Mouse (Mus musculus): ENCODE results near the gene Mrc2. TPM values are rescaled to one million over a fixed set of nuclear protein-coding genes. Genes with fewer than 3 reads are reported as not detected.
A peak's percentile ranks its signal among the peaks of the same experiment; 100 is the strongest.

The Mrc2 gene
- total RNA-seq, 2 experiments from 2014 or later, result 3.7 to 5.0 TPM

DNA sequence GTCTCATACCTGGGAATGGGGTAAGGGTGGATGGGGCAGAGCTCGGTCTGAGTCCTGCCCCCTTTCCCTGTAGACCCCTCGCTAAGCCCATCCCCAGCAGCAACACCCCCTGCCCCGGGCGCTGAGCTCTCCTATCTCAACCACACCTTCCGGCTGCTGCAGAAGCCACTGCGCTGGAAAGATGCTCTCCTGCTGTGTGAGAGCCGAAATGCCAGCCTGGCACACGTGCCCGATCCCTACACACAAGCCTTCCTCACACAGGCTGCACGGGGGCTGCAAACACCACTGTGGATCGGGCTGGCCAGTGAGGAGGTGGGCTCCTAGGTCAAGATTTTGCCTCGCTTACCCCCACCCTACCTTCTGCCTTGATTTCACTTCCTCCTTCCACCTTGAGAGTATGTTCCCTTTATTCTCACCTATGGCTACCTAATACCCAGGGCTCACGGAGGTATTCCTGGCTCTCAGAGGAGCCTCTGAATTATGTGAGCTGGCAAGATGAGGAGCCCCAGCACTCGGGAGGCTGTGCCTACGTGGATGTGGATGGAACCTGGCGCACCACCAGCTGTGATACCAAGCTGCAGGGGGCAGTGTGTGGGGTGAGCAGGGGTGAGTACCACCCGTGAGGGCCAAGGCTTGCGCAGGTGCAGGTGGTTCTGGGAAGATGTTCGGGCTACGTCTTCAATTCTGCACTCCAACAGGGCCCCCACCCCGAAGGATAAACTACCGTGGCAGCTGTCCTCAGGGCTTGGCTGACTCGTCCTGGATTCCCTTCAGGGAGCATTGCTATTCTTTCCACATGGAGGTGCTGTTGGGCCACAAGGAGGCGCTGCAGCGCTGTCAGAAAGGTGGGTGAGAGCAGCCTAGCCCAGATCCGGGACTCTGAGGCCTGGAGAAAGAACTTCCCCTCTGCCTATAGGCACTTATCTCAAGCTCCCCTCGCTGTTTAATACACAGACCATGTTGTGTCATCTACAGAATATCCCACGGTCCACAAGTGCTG lies 55.0 kb downstream of the Mrc2 start:
- DNase-seq (ENCODE audit: extremely low spot score in 1 of 2, low spot score in 1 of 2), result peak; percentile 82 to 92

GRCm38 (mm10) chr11:105348495-105348982 lies 56.1 kb downstream of the Mrc2 start:
- no peak for DNase-seq (ENCODE audit: extremely low spot score in 1 of 2, low spot score in 1 of 2)

GRCm38 (mm10) chr11:105349780-105350324 lies 57.4 kb downstream of the Mrc2 start:
- no peak for DNase-seq (ENCODE audit: extremely low spot score in 1 of 2, low spot score in 1 of 2)

GRCm38 (mm10) chr11:105350643-105351042 lies 58.2 kb downstream of the Mrc2 start:
- DNase-seq (ENCODE audit: extremely low spot score in 1 of 2, low spot score in 1 of 2), result no peak

GRCm38 (mm10) chr11:105352152-105352551 lies 59.7 kb downstream of the Mrc2 start:
- no peak for DNase-seq (ENCODE audit: extremely low spot score in 1 of 2, low spot score in 1 of 2)

GRCm38 (mm10) chr11:105352954-105353890 lies 60.8 kb downstream of the Mrc2 start:
- peak in 1 of 2 experiments; percentile 25 for DNase-seq (ENCODE audit: extremely low spot score in 1 of 2, low spot score in 1 of 2)

GRCm38 (mm10) chr11:105353891-105354280 lies 61.4 kb downstream of the Mrc2 start:
- DNase-seq (ENCODE audit: extremely low spot score in 1 of 2, low spot score in 1 of 2), result no peak

DNA sequence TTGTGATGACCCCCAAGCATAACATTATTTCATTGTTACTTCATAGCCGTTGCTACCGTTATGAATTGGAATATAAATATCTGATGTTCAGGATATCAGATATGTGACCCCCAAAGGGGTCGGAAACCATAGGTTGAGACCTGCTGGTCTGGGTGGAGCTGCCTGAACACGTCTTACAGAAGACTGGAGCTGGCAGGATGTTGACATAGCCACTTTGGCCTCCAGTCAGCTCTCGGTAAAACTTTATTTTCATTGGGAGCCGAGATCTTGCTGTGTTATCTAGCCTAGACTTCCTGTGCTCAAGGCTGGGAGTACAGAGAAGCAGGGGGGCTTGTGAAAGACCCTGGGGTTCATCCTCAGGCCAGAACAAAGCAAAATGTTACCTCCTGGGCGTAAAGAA lies 63.9 kb downstream of the Mrc2 start:
- no peak for DNase-seq (ENCODE audit: extremely low spot score in 1 of 2, low spot score in 1 of 2)

DNA sequence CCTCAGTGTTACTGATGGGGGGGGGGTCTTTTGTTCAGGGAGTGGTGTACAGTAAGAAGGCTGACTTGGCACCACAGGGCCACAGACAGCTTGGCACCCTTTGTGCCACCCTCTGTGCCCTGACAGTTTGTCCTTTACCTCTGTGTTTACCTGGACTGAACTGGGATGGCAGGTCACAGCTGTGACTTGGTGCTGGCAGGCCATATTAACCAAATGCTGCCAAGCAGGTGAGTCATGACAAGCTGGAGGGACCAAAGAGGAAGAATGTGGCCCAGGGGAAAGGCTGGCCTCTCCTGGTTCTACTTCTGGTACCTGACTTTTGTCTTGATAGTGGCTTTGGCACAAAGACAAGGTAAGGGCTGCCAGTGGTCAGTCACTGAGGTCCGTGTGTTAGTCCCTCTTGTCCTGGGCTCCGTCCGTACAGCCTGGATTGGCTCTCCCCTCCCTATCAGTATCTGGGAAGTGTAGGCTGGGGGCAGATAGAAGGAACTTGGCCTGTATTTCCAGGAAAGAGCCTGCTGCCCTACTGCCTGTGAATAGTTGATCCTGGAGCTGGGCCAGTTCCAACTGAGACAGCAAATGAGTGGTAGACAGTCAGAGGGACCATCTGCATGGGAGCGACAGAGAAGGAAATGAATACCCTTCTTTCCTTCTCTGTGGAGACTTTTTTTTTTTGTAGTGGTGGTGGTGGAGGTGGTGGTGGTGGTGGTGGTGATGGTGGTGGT lies 69.8 kb downstream of the Mrc2 start:
- peak in 1 of 2 experiments; percentile 41 for DNase-seq (ENCODE audit: extremely low spot score in 1 of 2, low spot score in 1 of 2)

GRCm38 (mm10) chr11:105362946-105363597 lies 70.6 kb downstream of the Mrc2 start:
- peak; percentile 93 to 96 for DNase-seq (ENCODE audit: extremely low spot score in 1 of 2, low spot score in 1 of 2)

- DNase-seq (ENCODE audit: extremely low spot score in 1 of 2, low spot score in 1 of 2), result peak in 1 of 2 experiments; percentile 44
Observed at GRCm38 (mm10) chr11:105363598-105364385, 71.3 kb downstream of the Mrc2 start.

DNA sequence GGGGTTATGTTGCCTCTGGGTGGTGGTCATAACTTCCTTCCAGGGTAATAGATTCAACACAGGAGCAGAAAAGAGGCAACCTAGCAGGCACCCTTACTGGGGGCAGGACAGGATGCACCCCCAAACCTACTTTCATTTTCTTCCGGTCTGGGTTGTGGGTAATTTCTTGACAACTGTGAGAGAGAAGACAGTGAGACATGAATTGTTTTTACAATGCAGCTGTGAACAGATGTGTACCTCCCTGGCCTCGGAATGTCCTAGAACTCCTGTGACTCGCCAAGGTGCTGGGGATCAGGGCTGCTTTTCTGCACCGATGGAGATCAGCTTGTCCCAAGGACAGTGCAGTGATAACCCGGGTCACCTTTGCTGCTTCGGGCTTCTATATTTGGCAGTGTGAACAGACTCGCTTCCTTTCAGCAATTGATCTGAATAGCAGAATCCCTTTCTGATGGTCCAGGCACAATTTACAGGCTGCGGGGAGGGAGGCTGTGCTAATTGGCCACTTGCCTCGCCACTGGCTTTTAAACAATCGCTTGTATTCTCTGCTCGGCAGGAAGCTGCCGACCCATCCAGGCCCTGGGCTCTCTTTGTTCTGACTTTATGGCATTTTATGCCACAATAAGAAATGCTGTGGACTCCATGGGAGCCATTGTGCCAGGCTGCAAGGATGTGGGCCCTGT lies 72.1 kb downstream of the Mrc2 start:
- peak; percentile 24 to 29 for DNase-seq (ENCODE audit: extremely low spot score in 1 of 2, low spot score in 1 of 2)

DNA sequence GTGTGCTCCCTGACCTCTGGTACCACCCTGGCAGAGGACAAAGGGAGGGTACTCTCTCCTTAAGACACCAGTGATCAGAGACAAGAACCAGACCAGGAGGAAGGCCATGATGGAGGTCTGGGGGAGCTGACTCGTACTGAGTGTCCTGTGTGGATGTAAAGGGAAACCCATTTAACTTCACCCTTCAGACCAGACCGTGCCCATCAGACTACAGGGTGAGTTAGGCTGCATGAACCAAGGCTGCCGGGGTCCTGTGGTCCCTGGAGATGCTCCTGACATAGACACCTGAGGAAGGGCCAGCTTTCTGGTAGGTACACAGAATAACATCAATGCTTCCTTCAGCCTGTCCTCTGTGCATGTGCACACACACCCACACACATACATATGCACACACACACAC lies 73.2 kb downstream of the Mrc2 start:
- no peak for DNase-seq (ENCODE audit: extremely low spot score in 1 of 2, low spot score in 1 of 2)

DNA sequence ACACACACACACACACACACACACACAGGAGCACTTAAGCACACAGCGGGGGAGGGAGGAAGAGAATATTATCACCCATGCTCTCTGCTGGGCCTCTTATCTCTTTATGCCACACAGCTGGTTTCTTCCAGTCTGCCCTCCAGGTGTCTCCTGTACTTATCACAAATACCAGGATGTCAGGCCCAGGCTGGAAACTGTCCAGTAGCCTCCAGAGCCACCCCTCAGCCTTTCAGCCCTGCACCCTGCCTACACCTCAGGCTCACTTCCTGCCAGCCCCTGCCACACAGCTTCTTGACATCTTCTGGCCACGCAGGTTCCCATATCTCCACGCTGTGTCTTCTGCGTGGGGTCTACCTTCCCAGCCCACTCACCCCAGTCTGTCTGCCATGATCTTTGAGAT lies 73.6 kb downstream of the Mrc2 start:
- DNase-seq (ENCODE audit: extremely low spot score in 1 of 2, low spot score in 1 of 2), result no peak

DNA sequence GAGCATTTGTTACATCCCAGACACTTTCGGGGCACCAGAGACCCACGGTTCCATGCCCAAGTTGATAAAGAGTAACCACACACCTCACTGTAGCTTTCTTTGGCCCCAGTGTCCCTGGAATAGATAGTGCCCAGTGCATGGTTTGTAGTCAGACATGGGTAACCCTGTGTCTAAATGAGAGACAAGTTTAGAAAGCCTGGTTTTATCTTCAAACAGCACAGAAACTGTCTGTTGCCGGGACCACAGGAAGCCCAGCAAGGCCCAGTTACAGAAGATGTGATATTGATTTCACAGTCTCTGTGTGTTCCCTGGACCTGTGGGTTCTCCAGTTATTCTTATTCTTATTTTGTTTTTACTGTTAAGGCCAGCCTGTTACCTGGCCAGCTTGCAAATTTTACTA lies 74.7 kb downstream of the Mrc2 start:
- DNase-seq (ENCODE audit: extremely low spot score in 1 of 2, low spot score in 1 of 2), result no peak

- DNase-seq (ENCODE audit: extremely low spot score in 1 of 2, low spot score in 1 of 2), result no peak
Observed at GRCm38 (mm10) chr11:105368833-105369232, 76.4 kb downstream of the Mrc2 start.

DNA sequence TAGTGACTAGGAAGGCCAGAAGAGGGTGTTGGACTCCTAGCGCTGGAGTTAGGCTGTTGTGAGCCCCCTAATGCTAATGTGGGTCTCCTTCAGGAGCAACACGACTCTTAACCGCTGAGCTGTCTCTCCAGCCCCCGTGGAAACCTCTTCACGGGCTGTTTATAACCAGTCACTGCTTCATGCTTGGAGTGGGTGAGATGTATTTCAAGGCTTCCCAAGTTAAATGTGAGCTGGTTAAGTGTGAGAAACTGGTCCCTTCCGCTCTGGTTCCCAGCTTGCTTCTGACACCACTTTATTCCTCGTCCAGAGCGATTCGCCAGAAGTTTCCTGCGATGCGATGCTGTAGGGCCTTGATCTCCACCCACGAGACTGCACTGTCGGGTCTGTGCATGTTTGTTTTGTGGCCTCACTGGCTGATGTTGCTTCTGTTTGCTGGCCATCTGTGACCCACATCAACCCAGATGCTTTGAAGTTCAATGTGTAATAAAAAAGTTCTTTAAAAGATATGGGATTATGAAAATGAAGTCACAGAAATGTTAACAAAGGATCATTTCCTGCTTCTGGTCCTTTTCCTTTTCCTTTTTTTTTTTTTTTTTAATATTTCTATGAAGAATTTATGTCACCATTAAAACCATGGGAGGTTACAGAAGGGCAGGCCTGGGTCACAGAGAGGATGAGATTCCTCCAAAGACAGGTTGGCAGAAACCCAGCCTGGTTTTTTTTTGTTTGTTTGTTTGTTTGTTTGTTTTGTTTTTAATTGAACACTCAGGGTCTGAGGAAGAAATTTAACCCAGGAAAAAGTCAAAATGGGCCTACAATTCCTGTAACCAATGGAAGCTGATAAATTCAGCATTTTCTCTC lies 77.3 kb downstream of the Mrc2 start:
- no peak for DNase-seq (ENCODE audit: extremely low spot score in 1 of 2, low spot score in 1 of 2)

Measured in layer of hippocampus, postnatal 25 days (tissue).